Mouse (Mus musculus) heart, adult 2 months (tissue): ENCODE data around the gene Cabp7. TPM values are rescaled to one million over a fixed set of nuclear protein-coding genes. Genes with fewer than 3 reads are reported as not detected.

Source experiments
- DNase-seq, 2 experiments: peaks; one replicate each; pipeline ENCODE4 v3.0.0; 2021
- H3K27ac ChIP-seq: fragments of 200-600 bp; 2 replicates; pipeline ENCODE4 v1.8.1; 2022
- H3K27me3 ChIP-seq: fragments of 200-500 bp; 2 replicates; pipeline ENCODE4 v1.6.1; 2012; ENCODE audit warnings: mild to moderate bottlenecking, low read length, inconsistent platforms, mixed read lengths; ENCODE audit not compliant: control insufficient read depth, insufficient read depth
- H3K36me3 ChIP-seq: fragments of 200-500 bp; 2 replicates; pipeline ENCODE4 v1.6.1; 2012; ENCODE audit warnings: low read length, inconsistent platforms; ENCODE audit not compliant: control insufficient read depth, insufficient read depth
- H3K4me1 ChIP-seq: fragments of 200-500 bp; 2 replicates; pipeline ENCODE4 v1.6.1; 2011; ENCODE audit warnings: low read length; ENCODE audit not compliant: control insufficient read depth, insufficient read depth
- H3K4me3 ChIP-seq: fragments of 200-600 bp; 2 replicates; pipeline ENCODE4 v1.8.1; 2022
- H3K79me2 ChIP-seq: fragments of 200-500 bp; replicated peaks from 2 replicates; pipeline ENCODE4 v1.6.1; 2012; ENCODE audit warnings: mild to moderate bottlenecking, inconsistent platforms, low read length, moderate library complexity, mixed read lengths; ENCODE audit not compliant: control insufficient read depth, insufficient read depth
- H3K9ac ChIP-seq: fragments of 200-500 bp; 2 replicates; pipeline ENCODE4 v1.6.1; 2012; ENCODE audit warnings: low read depth, mild to moderate bottlenecking, control low read depth, inconsistent platforms, low read length, mixed read lengths
- CTCF ChIP-seq: fragments of 200-600 bp; IDR thresholded peaks from 2 replicates; pipeline ENCODE4 v1.8.1; 2022; ENCODE audit warnings: antibody characterized with exemption, mild to moderate bottlenecking, moderate library complexity
- EP300 ChIP-seq: fragments of 200-500 bp; IDR thresholded peaks from 2 replicates; pipeline ENCODE4 v1.6.1; 2011; ENCODE audit warnings: low read depth, low read length, control low read depth; ENCODE audit not compliant: insufficient read depth
- POLR2A ChIP-seq: fragments of 200-500 bp; IDR thresholded peaks from 2 replicates; pipeline ENCODE4 v1.6.1; 2011; ENCODE audit warnings: mild to moderate bottlenecking, low read depth, low read length, control low read depth; ENCODE audit not compliant: insufficient read depth
- WGBS: fragments of 180-500 bp; shearing (Covaris S2); methylation state at CpG from one replicate; pipeline ENCODE4 v1.1.7; 2018; 5-methylcytosine and 5-hydroxymethylcytosine counted together
- intact Hi-C: fragments of 180-260 bp; cut with DNase I; formaldehyde crosslinking; loops from one replicate; pipeline ENCODE4 v1.15.1; 2025
- polyA plus RNA-seq: library from polyadenylated mRNA; depleted of rRNA; stranded (reverse); fragments of >200 nt; gene quantifications from 2 replicates; pipeline ENCODE4 v1.2.3, GENCODE M21; 2012
- total RNA-seq, 2 experiments: library from RNA; stranded (reverse); gene quantifications; 2 replicates each; pipeline ENCODE4 v1.2.3; 2021

The Cabp7 gene
- total and polyA plus RNA-seq, 3 experiments = not detected

DNA sequence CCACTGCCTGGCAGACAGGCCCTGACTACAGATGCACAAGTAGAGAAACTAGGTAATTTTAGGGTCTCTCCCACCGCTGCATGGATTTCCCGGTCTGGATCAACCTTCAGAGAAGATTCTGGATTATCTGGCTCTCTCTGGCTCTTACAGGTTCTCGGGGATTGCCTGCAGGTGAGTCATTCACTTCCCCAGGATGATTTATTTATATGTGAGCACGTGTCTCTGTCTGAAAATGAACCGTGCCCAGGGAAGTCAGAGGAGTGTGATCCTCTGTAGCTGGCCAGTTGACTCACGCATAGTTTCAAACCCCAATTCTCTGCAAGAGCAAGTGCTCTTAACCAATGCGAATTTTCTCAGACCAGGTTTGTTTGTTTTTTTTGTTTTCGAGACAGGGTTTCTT, 45.9 kb downstream of the Cabp7 start:
- Histone ChIP-seq H3K79me2 (no peaks in the 10 kb centered on the region; the same call in 1 of the 2 replicates), H3K4me1 (peaks cover 3% of the 10 kb centered on the region), H3K27ac (no peak overlapping the region), H3K9ac (no peak overlapping the region), H3K4me3 (no peak overlapping the region), H3K36me3 (peaks cover 5% of the 10 kb centered on the region), H3K27me3 (no peaks in the 10 kb centered on the region)
- WGBS = 76% methylated on average over 8 of the region's 8 CpGs
- DNase-seq = no peak
- no peak for TF ChIP-seq CTCF
- no peak for TF ChIP-seq EP300
- no peak for TF ChIP-seq POLR2A
- intact Hi-C loops = loop anchor here (5.0 kb wide), 2 partner anchors 108 to 193 kb away; partner anchors contain the start of gene Mtmr3

DNA sequence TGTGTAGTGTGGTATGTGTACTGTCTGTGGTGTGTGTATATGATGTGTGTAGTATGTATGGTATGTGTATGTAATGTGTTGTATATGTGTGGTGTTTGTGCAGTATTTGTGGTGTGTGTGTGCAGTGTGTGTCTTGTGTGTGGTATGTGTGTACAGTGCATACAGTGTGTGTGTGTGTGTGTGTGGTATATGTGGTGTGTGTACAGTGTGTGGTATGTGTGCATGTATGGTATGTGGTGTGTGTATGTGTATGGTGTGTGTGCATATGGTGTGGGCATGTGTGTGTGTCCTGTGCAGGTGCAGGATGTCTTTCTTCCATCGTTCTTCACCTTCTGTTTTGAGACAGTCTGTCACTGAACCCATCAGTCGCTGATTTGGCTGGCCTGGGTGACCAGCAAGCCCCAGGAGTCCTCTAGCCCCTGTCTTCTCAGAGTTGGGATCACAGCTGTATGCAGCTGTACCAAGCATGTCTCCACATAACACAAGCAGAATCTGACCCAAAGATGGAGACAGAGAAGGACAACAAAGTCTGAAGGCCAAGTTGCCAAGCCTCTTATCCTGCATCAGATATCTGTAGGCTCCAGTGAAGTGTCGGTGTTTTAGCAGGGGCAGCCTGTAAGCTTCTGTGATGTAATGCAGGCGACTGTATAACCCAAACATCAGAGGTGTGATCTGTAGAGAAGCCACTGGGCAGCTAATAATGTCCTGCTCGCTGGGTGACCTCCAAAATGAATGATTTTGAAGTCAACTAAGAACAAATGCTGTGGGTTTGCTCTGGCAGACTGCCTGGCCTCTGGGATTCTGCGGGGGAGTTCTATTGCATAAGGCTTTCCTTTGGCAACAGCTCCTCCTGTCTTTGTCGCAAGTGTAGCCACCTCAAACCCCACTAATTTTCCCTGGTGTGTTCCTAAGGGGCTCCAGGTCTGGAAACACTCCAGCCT, 49.3 kb downstream of the Cabp7 start:
- no peak overlapping the region for H3K27ac ChIP-seq
- TF ChIP-seq EP300 (no peak), CTCF (peak; percentile 59)
- no peaks in the 10 kb centered on the region for H3K27me3 ChIP-seq
- peaks cover 3% of the 10 kb centered on the region for H3K4me1 ChIP-seq
- no peak overlapping the region for H3K9ac ChIP-seq
- no peak overlapping the region for H3K4me3 ChIP-seq
- peaks cover 5% of the 10 kb centered on the region for H3K36me3 ChIP-seq
- no peaks in the 10 kb centered on the region for H3K79me2 ChIP-seq
- 27% methylated on average over 7 of the region's 7 CpGs for WGBS
- peak; percentile 70 for DNase-seq
- intact Hi-C loops = no loop called here

- DNase-seq = no peak
- Histone ChIP-seq H3K36me3 (no peaks in the 10 kb centered on the region), H3K4me3 (no peak overlapping the region), H3K9ac (no peak overlapping the region), H3K4me1 (peaks cover 1% of the 10 kb centered on the region), H3K27ac (no peak overlapping the region), H3K79me2 (no peaks in the 10 kb centered on the region), H3K27me3 (no peaks in the 10 kb centered on the region)
- TF ChIP-seq POLR2A = no peak
- no peak for TF ChIP-seq CTCF
- TF ChIP-seq EP300 = no peak
- 89% methylated on average over 11 of the region's 11 CpGs for WGBS
- intact Hi-C loops = no loop called here
Observed at GRCm38 (mm10) chr11:4692162-4692561, 54.4 kb downstream of the Cabp7 start.

DNA sequence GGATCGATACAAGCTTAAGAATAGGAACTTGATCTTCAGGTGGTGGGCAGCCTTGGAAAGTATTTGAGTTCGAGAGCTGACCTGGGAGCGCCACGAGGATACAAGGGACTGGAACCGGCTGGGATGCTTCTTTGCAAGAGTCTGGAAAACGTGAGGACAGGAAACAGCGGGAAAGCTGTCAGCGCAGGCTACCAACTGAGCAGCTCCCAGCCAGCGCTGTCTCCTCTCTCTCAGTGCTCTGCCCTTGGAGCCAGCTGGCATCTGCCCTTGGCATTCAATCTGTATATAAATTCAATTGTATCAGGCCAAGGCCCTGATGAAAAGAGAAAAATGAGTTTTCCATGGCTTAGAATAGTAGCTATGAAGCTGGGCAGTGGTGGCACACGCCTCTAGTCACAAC, 55.4 kb downstream of the Cabp7 start:
- TF ChIP-seq CTCF (no peak), EP300 (no peak), POLR2A (no peak)
- DNase-seq = no peak
- Histone ChIP-seq H3K4me1 (no peaks in the 10 kb centered on the region), H3K4me3 (no peak overlapping the region), H3K79me2 (no peaks in the 10 kb centered on the region), H3K36me3 (no peaks in the 10 kb centered on the region), H3K9ac (no peak overlapping the region), H3K27me3 (no peaks in the 10 kb centered on the region), H3K27ac (no peak overlapping the region)
- WGBS = 30% methylated on average over 10 of the region's 10 CpGs
- intact Hi-C loops = no loop called here

DNA sequence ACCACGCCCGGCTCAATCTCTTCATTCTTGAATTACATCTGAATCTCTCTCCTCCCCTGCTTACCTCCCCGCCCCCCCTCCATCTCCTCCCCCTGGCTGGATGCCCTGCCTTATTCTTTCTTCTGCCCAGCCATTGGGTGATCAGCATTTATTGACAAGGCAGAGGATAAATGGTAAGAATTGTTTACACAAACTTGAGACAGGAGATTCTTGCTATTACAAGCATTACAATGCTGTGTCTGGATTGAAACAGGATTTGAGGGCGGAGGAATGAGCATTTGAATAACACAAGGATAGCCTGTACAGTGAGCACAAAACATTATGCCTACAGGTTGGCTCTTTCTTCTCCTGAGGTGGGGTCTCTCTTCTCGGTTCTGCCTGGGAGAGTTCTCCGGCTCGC, 56.2 kb downstream of the Cabp7 start:
- H3K27me3 ChIP-seq = no peaks in the 10 kb centered on the region
- WGBS = 85% methylated on average over 7 of the region's 7 CpGs
- no peak overlapping the region for H3K9ac ChIP-seq
- intact Hi-C loops = no loop called here
- H3K27ac ChIP-seq = no peak overlapping the region
- H3K4me3 ChIP-seq = no peak overlapping the region
- no peaks in the 10 kb centered on the region for H3K36me3 ChIP-seq
- no peaks in the 10 kb centered on the region for H3K4me1 ChIP-seq
- no peaks in the 10 kb centered on the region for H3K79me2 ChIP-seq
- no peak for DNase-seq
- TF ChIP-seq POLR2A (no peak), EP300 (no peak), CTCF (no peak)
